Mouse (Mus musculus) embryo, embryonic 10.5 days (tissue): ENCODE data around the gene Mark2.

Experiments used
- DNase-seq: peaks from one replicate; pipeline ENCODE4 v3.0.0-alpha.2; 2015; ENCODE audit warnings: low spot score

The Mark2 gene

DNA sequence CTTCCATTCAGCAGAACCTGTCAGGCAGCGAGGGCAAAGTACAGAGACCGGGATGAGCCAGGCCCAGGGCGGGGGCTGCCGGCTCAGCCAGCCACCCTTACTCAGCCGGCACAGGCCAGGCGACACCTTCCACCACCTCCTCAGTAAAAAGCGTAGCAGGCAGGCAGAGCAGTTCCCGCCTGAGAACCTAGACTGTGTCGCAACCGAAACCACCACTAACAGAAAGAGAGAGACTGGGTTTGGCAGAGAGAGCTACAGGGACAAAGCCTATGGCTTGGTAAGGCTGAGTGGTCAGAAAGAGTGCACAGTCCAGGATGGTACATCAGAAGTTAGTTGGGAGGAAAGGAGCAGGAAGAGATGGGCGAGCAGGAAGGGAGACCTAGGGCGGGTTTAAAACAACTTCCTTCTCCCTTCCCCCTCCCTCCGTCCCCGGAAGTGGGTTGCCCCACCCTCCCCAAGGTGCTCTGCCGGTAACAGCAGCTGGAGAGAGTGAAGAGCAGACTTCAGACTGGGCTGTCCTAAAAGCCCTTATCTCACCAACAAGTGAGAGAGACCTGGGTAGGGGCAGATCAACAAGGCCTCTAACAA is 46.5 kb downstream of the Mark2 start:
- no peak for DNase-seq

- no peak for DNase-seq
These were observed 47.4 kb downstream of the Mark2 start for GRCm38 (mm10) chr19:7294098-7294876.

DNA sequence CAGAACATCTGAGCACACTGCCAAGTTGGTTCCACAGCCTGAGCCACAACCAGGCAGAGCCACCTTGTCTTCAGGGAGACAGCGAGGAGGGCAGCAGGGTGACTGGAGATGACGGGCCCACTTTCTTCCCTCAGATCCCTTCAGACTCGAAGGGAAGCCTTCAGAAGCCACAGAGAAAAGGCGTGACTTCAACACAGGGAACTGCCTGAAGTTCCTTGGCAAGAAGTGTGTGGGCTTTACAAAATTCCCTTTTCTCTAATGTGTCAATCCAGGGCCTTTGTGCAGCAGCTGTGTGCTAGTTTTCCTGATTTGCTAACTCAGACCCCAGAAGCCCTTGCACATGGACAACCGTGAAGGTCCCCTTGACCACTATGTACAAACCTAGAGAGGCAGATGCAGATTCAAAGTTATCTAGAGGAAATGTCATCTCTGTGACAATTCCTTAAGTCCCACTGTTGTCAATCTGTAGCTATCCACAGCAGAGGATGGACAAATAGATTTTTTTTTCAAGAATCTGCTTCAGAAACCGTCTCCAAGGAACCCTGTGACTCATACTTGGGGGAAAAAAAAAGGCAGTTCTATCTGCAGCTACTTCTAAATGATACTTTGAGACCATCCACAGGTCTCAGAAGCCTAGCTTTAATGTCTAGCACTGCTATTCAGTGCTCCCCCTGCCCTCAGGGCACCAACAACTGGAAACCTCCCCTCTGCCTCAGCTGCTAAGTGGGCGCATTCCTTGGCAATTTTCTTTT is 49.5 kb downstream of the Mark2 start:
- no peak for DNase-seq

GRCm38 (mm10) chr19:7289767-7290166 is 51.9 kb downstream of the Mark2 start:
- no peak for DNase-seq

- no peak for DNase-seq
These were observed 53.4 kb downstream of the Mark2 start for GRCm38 (mm10) chr19:7288288-7288687.

GRCm38 (mm10) chr19:7286563-7287315 is 54.9 kb downstream of the Mark2 start:
- DNase-seq, result no peak

DNA sequence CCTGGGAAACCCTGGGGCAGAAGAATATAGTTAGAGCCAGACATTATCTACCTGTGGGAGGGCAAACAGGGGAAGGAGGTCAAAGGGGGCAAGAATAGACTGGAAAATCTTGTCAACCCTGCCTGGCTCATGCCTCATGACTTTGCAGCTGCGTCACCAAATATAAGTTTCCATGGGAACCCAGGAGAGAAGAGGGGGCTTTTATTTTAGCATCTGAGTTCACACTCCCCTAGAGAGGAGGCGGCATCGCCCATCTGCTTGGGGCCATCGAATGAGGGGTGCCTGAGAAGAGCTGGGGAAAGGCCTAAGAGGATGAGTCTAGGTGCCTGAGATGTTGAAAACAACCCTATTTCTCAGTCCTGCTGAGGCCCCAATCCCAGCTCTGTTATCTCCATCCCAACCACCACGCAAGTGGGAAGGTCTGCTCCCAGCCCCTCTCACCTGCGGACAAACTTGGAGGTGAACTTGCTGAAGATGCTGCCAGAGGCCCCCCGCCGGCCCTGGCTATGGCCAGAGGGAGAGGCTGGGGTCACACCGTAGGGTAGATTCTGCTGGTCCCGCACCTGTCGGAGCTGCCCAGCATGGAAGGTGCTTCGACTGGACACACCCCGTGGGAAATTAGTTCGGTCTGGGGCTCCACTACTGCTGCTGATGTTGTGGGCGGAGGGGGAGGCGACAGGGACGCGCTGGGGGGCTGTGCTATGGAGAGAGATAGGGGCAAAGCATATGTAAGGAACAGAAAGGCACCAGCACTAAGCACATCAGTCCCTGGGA is 60.9 kb downstream of the Mark2 start:
- no peak for DNase-seq

DNA sequence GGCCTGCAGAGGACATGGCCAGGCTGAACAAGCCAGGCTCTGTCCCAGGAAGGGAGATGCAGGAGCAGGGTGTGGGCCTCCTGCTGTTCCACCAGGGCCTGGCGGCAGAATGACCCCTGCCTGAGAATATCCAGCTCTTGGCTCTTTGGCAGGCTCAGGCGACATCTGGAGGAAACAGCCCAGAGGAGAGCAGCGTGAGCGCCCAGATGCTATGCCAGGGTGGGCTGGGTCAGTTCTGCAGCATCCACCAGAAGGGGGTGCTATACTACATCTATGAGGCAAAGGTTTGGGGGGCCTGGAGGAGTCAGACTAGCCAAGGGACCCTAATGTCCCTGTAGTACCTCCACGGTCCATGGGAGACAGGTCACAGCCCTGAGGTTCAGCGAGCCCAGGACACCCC is 62.5 kb downstream of the Mark2 start:
- DNase-seq, result peak; percentile 80

GRCm38 (mm10) chr19:7278200-7278906 is 63.3 kb downstream of the Mark2 start:
- no peak for DNase-seq

DNA sequence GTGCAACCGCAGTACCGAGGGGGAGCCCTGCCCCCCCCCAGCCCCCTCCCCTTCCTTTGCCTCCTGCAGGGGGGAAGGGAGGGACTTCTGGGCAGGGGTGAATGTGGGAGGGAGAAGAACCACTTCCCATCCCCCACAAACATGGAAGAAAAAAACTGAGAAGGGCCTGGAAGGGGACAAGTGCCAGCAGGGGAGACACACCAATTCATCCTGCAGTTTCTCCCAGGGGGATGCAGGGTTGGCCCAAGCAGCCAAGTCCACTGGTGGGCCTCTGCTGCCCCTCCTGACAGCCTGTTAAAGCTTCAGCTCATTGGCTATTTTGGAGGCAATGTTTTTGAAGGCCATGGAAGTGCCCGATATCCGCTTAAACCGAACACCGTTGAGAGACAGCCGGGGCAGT is 64.9 kb downstream of the Mark2 start:
- peak; percentile 35 for DNase-seq

DNA sequence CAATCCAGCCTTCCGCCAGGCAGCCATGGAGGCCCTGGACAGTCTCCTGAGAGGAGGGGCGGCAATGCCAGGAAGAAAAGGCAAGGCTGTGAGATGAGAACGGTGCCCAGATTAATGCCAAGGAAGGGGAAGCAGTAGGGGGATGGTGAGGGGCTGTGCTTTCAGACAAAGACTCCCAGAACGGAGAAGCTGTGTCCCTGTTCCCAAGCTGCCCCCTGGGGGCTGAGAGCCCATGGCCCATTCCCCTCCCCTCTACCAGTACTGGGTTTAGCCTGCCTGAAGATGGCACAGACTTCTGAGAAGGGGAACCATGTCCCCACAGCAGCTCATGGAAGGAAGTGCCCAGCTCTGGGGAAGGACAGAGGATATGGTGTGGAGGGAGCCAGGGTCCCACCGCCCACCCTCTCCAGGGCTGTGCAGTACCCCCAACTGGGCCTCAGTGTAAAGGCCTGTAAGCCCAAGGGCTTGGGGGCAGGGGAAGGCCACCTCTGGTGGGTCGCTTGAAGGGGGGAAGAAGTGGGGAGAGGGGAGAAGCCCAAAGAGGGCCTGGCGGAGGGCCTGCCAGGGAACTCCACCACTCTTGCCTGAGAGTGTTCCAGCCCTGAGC is 65.5 kb downstream of the Mark2 start:
- DNase-seq, result no peak

DNA sequence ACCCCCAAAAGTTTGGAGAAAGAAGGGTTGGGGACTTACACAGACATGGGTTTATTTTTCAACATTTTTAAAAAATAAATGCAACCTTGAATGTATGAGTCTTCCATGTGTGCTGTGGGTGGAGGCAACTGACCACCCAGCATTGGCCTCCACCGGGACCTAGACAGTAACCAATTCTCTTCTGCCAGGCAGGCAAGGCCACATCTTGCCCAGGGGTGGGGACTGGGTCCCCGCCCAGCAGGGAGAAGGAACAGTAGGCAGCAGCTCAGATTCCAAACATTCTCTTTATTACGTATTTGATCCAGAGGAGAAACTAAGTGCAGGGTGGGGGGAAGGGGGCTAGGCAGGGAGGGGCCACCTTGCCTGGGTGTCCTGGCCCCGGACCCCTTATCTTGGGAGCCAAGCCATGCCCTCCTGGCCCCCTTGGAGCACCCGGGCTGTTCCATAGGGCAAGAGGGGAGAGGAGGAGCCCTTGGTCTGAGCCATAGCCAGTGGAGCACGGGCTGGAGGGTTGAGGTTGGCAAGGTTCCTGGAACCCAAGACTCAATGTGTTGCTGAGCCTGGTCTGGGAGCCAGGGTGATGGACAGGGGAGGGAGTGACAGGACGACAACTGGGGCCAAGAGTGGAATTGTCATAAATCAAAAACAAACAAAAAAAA is 66.4 kb downstream of the Mark2 start:
- no peak for DNase-seq

GRCm38 (mm10) chr19:7274326-7274990 is 67.2 kb downstream of the Mark2 start:
- no peak for DNase-seq

DNA sequence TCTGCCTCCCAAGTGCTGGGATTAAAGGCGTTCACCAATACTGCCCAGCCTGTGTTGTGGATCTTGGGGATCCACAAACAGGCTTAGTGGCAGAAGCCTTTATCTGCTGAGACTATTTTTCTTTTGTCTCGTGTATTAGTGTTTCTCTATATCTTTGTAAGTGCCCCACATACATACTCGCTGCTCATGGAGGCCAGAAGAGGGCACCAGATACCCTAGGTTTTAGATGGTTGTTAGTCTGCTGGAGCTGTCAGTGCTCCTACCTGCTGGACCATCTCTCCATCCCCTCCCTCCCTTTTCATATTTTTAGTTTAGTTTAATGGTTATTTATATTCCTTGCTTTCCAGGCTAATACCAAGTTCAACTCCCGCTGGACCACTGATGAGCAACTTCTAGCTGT is 68.2 kb downstream of the Mark2 start:
- DNase-seq, result no peak

DNA sequence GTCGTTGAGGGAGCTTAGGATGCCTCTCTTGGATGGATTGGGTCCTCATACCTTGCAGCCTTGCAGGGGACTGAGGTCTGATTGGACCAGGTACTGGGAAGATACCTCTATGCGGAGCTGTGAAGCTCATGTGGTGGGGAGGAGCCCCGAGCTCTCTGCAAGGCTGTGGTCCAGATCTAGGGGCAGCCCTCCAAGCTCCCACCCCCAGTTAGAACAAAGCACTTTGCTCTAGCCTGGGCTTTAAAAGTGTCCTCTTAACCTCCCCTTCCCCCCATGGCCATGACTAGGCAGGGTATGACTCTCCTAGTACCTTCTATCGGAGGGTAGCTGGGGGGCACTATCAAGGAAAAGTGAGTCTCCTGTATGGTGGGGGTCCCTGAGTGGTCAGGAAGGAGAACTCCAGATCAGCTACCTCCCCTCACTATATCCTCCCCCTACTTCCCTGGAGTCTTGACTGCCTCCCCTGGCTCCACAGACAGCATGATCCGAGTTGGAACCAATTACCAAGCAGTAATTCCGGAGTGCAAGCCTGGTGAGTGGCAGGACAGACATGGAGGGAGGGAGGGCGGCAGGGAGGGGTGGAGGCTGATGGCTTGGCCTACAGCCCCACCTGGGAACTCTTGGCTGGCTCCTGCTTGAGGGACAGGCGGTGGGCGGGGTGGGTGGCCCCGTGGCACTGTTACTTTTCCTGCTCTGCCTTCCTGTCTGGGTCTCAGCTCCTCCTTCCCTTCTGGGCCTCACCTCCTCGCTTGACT is 72.2 kb downstream of the Mark2 start:
- DNase-seq, result peak; percentile 54

- DNase-seq, result peak; percentile 92
These were observed 73.0 kb downstream of the Mark2 start for GRCm38 (mm10) chr19:7268722-7269090.

GRCm38 (mm10) chr19:7267781-7268721 is 73.6 kb downstream of the Mark2 start:
- DNase-seq, result peak; percentile 91
